Mouse (Mus musculus): ENCODE results near the gene Gls.
A peak's percentile ranks its signal among the peaks of the same experiment; 100 is the strongest.

The Gls gene

DNA sequence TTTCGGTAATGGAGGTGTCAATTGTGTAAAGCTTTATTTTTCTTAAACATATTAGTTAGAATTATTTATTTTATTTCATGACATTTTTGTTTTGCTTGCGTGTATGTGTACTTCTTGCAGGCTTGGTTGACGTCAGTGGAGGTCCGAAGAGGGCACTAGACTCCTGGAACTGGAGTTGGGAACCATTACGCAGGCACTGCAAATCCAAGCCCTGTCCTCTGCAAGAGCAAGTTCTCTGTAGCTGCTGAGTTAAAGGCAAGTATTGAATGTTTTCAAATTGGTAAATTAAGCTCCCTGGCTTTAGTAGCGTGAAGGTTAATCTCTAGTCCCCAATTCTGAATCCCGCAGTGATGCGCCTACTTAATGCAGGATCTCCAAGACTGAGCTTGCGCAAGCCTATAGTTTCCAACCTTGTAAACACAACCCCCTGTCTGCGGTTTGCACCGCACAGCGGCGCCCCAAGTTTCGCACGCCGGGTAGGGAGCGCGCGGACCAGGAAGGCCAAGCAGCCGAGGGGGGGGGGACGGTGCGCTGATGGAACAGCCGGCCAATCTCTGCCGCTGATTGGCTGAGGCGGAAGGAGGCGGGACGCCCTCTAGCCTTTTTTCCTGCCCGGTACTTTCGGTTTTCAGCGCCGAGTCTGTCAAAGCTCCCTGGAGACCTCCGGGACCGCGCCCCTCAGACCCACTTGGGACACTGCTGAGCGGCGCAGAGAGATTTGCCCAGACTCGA lies 114.0 kb downstream of the Gls start, which contains the start of gene Stat1:
Gene Stat1 (plus strand): TSS at position 581 of the 732 bp plus-strand sequence.
- peak; percentile 83 for DNase-seq

DNA sequence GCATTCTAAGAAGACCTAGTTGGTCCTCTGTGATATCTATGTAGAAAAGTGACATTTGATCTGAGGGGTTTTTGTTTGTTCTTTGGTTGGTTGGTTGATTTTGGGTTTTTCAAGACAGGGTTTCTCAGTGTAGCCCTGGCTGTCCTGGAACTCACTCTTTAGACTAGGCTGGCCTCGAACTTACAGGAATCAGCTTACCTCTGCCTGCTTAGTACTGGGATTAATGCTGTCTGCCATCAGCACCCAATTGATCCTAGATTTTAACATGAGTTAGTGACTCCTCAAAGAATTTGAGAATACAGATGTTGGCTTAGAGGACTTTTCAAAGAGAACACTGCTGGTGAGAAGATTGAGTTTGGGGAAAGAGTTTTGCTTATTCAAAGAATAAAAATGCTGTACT lies 115.3 kb downstream of the Gls start:
- DNase-seq = no peak

DNA sequence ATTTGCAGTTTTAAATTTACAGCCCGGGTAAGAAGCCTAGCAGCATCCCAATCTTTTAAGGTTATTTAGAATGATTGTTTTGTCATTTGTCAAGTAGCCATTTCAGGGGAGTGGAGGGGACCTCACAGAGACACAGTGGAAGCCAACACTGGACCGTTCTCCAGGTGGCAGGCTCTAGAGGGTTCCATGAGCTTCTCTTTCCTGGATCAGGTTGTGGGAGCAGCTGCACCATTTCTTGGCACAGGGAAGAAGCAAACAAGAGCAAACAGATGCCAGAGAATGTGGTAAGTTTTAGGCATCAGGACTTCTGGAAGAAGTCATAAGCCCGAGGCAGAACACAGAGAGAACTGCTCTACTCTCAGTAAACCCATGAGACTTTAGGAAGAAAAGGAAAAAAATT lies 116.6 kb downstream of the Gls start:
- no peak for DNase-seq

DNA sequence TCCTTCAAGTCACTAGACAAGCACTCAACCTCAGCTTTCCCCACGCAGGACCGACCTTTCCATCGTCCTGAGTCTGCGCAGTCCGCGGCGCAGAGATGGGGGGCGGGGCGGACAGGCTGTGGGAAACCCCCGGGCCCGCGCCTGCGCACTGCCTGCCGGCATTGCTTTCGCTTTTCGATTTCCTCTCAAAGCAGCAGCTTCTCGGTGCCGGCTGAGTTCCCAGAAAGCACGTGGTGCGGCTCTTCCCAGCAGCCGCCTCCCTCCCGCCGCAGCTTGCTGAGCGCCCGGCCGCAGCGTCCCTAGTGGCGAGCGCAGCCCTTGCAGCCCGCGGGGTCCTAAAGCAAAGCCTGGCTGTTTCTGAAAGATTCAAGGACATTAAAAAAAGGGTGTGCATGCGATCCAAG lies 119.4 kb downstream of the Gls start:
- DNase-seq = peak; percentile 99

Measured in cerebellum, adult 11-12 months (tissue).